Mouse (Mus musculus) G1E (cell line): ENCODE measurements around the gene Sbno2. TPM values are rescaled to one million over a fixed set of nuclear protein-coding genes. Genes with fewer than 3 reads are reported as not detected.
A peak's percentile ranks its signal among the peaks of the same experiment; 100 is the strongest.

Source experiments
- ATAC-seq: 2 replicates; pipeline ENCODE4 v1.8.0; 2016; ENCODE audit warnings: mild to moderate bottlenecking; ENCODE audit not compliant: insufficient number of reproducible peaks, poor library complexity, low FRiP score, severe bottlenecking; ENCODE audit errors: extremely low read depth
- DNase-seq: peaks from one replicate; pipeline ENCODE4 v3.0.0; 2012; ENCODE audit warnings: low spot score
- H3K27me3 ChIP-seq: 2 replicates; pipeline ENCODE4 v1.6.1; 2012; ENCODE audit warnings: mild to moderate bottlenecking, low read length, inconsistent platforms; ENCODE audit not compliant: insufficient read depth
- H3K36me3 ChIP-seq: replicated peaks from 2 replicates; pipeline ENCODE3; 2012; ENCODE audit warnings: mild to moderate bottlenecking, inconsistent platforms
- H3K4me1 ChIP-seq: 2 replicates; pipeline ENCODE4 v1.6.1; 2012; ENCODE audit warnings: low read depth, low read length, inconsistent platforms, mixed read lengths; ENCODE audit not compliant: insufficient read depth
- H3K4me3 ChIP-seq: 2 replicates; pipeline ENCODE4 v1.5.1; 2012; ENCODE audit warnings: low read depth, mild to moderate bottlenecking, inconsistent platforms, low read length, moderate library complexity, mixed read lengths
- H3K9me3 ChIP-seq: replicated peaks from 2 replicates; pipeline ENCODE4 v1.6.1; 2012; ENCODE audit warnings: inconsistent platforms
- CTCF ChIP-seq: IDR thresholded peaks from 2 replicates; pipeline ENCODE4 v1.5.1; 2012; ENCODE audit warnings: low read depth, low read length, inconsistent platforms, mixed read lengths
- GATA1 ChIP-seq: IDR thresholded peaks from 2 replicates; pipeline ENCODE4 v1.6.1; 2012; ENCODE audit warnings: borderline replicate concordance, low read length, inconsistent platforms, mixed read lengths
- GATA2 ChIP-seq: IDR thresholded peaks from 2 replicates; pipeline ENCODE4 v1.6.1; 2012; ENCODE audit warnings: low read depth, low read length, inconsistent platforms, borderline replicate concordance
- POLR2AphosphoS5 ChIP-seq: IDR thresholded peaks from 2 replicates; pipeline ENCODE4 v1.6.1; 2012; ENCODE audit warnings: low read depth, low read length, inconsistent platforms; ENCODE audit not compliant: insufficient replicate concordance
- TAL1 ChIP-seq: conservative IDR thresholded peaks from 2 replicates; pipeline ENCODE4 v1.6.1; 2012; ENCODE audit warnings: low read depth, low read length, inconsistent platforms, mixed read lengths
- polyA plus RNA-seq: library from polyadenylated mRNA; stranded (reverse); fragments of >175 nt; gene quantifications from 2 replicates; pipeline ENCODE4 v1.2.3, GENCODE M21; 2012
- total RNA-seq, 2 experiments: library from RNA; stranded (forward) in 1 of 2; stranded (reverse) in 1 of 2; fragments of 200-1000 nt in 1 of 2; fragments of >200 nt in 1 of 2; fragmentation: Nextera tagmentation in 1 of 2; gene quantifications; 2 replicates each; pipeline ENCODE4 v1.2.3; 2014 to 2017

Sbno2 gene
- total and polyA plus RNA-seq, 3 experiments, result 18.1 to 37.4 (median 34.2) TPM

GRCm38 (mm10) chr10:80086847-80087246 lies 18.5 kb downstream of the Sbno2 start:
- H3K27me3 ChIP-seq, result no peaks in the 10 kb centered on the region
- H3K36me3 ChIP-seq, result peaks cover 92% of the 10 kb centered on the region
- TF ChIP-seq CTCF (no peak), TAL1 (no peak), GATA1 (no peak), GATA2 (no peak), POLR2AphosphoS5 (no peak)
- H3K4me1 ChIP-seq, result peaks cover 50% of the 10 kb centered on the region
- H3K4me3 ChIP-seq, result no peak overlapping the region
- no peaks in the 10 kb centered on the region for H3K9me3 ChIP-seq
- ATAC-seq (no peak), DNase-seq (no peak)

GRCm38 (mm10) chr10:80084817-80085487 lies 20.4 kb downstream of the Sbno2 start:
- no peak for TF ChIP-seq POLR2AphosphoS5
- TF ChIP-seq CTCF, result no peak
- no peak for TF ChIP-seq GATA1
- TF ChIP-seq TAL1, result no peak
- TF ChIP-seq GATA2, result no peak
- no peaks in the 10 kb centered on the region for H3K27me3 ChIP-seq
- H3K9me3 ChIP-seq, result no peaks in the 10 kb centered on the region
- DNase-seq (no peak), ATAC-seq (no peak)
- peaks cover 95% of the 10 kb centered on the region for H3K36me3 ChIP-seq
- peaks cover 66% of the 10 kb centered on the region for H3K4me1 ChIP-seq
- H3K4me3 ChIP-seq, result no peak overlapping the region

- H3K4me3 ChIP-seq, result peak overlapping the region; percentile 62; the same call in 1 of the 2 replicates
- DNase-seq (peak; percentile 70), ATAC-seq (peak; percentile 83)
- no peaks in the 10 kb centered on the region for H3K9me3 ChIP-seq
- TF ChIP-seq GATA1, result no peak
- TF ChIP-seq POLR2AphosphoS5, result no peak
- TF ChIP-seq GATA2, result no peak
- TF ChIP-seq TAL1, result peak; percentile 82
- peaks cover 59% of the 10 kb centered on the region for H3K4me1 ChIP-seq
- H3K36me3 ChIP-seq, result peaks cover 97% of the 10 kb centered on the region
- H3K27me3 ChIP-seq, result no peaks in the 10 kb centered on the region
Observed at GRCm38 (mm10) chr10:80081075-80081474, 24.3 kb downstream of the Sbno2 start.

GRCm38 (mm10) chr10:80080396-80081070 lies 24.8 kb downstream of the Sbno2 start:
- Histone ChIP-seq H3K36me3 (peaks cover 98% of the 10 kb centered on the region), H3K4me1 (peaks cover 64% of the 10 kb centered on the region), H3K9me3 (no peaks in the 10 kb centered on the region), H3K4me3 (peak overlapping the region; percentile 62; the same call in 1 of the 2 replicates), H3K27me3 (no peaks in the 10 kb centered on the region)
- TF ChIP-seq POLR2AphosphoS5, result no peak
- TF ChIP-seq TAL1, result no peak
- no peak for TF ChIP-seq CTCF
- TF ChIP-seq GATA1, result no peak
- no peak for TF ChIP-seq GATA2
- no peak for DNase-seq
- ATAC-seq, result 0 out of 2 replicates have a peak, but pooled peaks have one; percentile 41

- ATAC-seq, result no peak
- Histone ChIP-seq H3K4me1 (peaks cover 86% of the 10 kb centered on the region), H3K36me3 (peaks cover 97% of the 10 kb centered on the region)
Observed at GRCm38 (mm10) chr10:80078366-80078765, 27.0 kb downstream of the Sbno2 start.

GRCm38 (mm10) chr10:80077312-80077711 lies 28.1 kb downstream of the Sbno2 start:
- ATAC-seq, result no peak
- Histone ChIP-seq H3K9me3 (no peaks in the 10 kb centered on the region), H3K27me3 (no peaks in the 10 kb centered on the region), H3K4me1 (peaks cover 86% of the 10 kb centered on the region), H3K4me3 (no peak overlapping the region), H3K36me3 (peaks cover 97% of the 10 kb centered on the region)
- no peak for TF ChIP-seq CTCF
- TF ChIP-seq GATA2, result no peak
- TF ChIP-seq POLR2AphosphoS5, result no peak
- TF ChIP-seq TAL1, result no peak
- TF ChIP-seq GATA1, result no peak
- DNase-seq, result no peak

More at GRCm38 (mm10) chr10:80078366-80078765, 27.0 kb downstream of the Sbno2 start:
- Histone ChIP-seq H3K9me3 (no peaks in the 10 kb centered on the region), H3K4me3 (no peak overlapping the region), H3K27me3 (no peaks in the 10 kb centered on the region)
- TF ChIP-seq TAL1, result no peak
- TF ChIP-seq GATA2, result no peak
- TF ChIP-seq CTCF, result no peak
- TF ChIP-seq GATA1, result no peak
- no peak for TF ChIP-seq POLR2AphosphoS5
- no peak for DNase-seq
